Mouse (Mus musculus): ENCODE data around the gene Gldn. TPM values are rescaled to one million over a fixed set of nuclear protein-coding genes. Genes with fewer than 3 reads are reported as not detected.
A peak's percentile ranks its signal among the peaks of the same experiment; 100 is the strongest.

Gene Gldn
- polyA plus RNA-seq (2012; rRNA removed) (0.45 and 0.49 TPM in 2 replicates), polyA plus RNA-seq (2014; fragmentation: Nextera tagmentation; extraction: Ambion mirVana) (0.72 and 0.79 TPM in 2 replicates)

DNA sequence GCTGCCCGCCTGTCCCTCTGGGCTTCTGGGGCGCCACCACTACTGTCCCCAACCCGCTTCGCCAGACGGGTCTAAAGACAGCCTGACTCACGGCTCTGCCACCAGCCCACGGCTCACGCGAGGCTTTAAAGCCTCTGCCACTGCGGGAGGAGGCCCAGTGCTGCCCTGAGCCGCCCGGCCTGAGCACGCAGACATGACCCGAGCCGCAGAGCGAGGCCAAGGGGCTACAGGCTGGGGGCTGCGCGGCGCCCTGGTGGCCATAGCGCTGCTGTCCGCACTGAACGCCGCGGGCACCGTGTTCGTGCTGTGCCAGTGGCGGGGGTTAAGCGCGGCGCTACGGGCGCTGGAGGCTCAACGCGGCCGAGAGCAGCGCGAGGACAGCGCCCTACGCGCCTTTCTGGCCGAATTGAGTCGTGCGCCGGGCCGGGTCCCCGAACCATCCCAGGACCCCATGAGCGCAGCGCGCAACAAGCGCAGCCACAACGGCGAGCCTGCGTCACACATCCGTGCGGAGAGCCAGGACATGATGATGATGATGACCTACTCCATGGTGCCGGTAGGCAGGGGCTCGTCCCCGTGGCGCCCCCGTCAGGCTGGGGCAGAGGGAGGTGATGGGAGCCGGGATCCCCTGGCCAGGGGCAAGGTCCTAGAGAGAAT, at the start of gene Gldn:
Gldn (plus strand) TSS at position 156 of the 657 bp plus-strand sequence.
- H3K27ac ChIP-seq (replicated peaks; ENCODE audit: low read depth, low read length), result no peak within 1 kb of the TSS
- H3K9me3 ChIP-seq (ENCODE audit: control insufficient read depth, low read length), result no peaks in the 10 kb centered on the region
- DNase-seq (ENCODE audit: low spot score) (no peak), ATAC-seq (ENCODE audit: low FRiP score, low read depth) (no peak)
- H3K4me3 ChIP-seq (replicated peaks; ENCODE audit: low read length), result peak within 1 kb of the TSS; percentile 35
- peak within 1 kb of the TSS; percentile 83 for H3K4me2 ChIP-seq (replicated peaks; ENCODE audit: low read depth, low read length, severe bottlenecking)
- peak within 1 kb of the TSS; percentile 40 for H3K9ac ChIP-seq (ENCODE audit: low read depth, low read length, severe bottlenecking)
- no peaks in the 10 kb centered on the region for H3K4me1 ChIP-seq (ENCODE audit: control insufficient read depth, insufficient read depth, low read length)
- no peaks in the 10 kb centered on the region for H3K36me3 ChIP-seq (ENCODE audit: control insufficient read depth, insufficient read depth, low read length)
- 2% methylated on average over 43 of the region's 61 CpGs for WGBS
- TF ChIP-seq POLR2A (IDR thresholded peaks at IDR 0.05; ENCODE audit: borderline replicate concordance, extremely low read depth, insufficient read depth, insufficient read length), result no peak
- H3K27me3 ChIP-seq (ENCODE audit: control insufficient read depth, insufficient read depth, low read length), result peaks cover 16% of the 10 kb centered on the region

GRCm38 (mm10) chr9:54244869-54245665, 41.2 kb upstream of the Gldn start:
- TF ChIP-seq POLR2A (IDR thresholded peaks at IDR 0.05; ENCODE audit: borderline replicate concordance, extremely low read depth, insufficient read depth, insufficient read length), result no peak
- Histone ChIP-seq H3K4me3 (replicated peaks; ENCODE audit: low read length) (no peak overlapping the region), H3K4me1 (ENCODE audit: control insufficient read depth, insufficient read depth, low read length) (no peaks in the 10 kb centered on the region), H3K36me3 (ENCODE audit: control insufficient read depth, insufficient read depth, low read length) (no peaks in the 10 kb centered on the region), H3K27ac (replicated peaks; ENCODE audit: low read depth, low read length) (no peak overlapping the region), H3K4me2 (replicated peaks; ENCODE audit: low read depth, low read length, severe bottlenecking) (no peak overlapping the region), H3K27me3 (ENCODE audit: control insufficient read depth, insufficient read depth, low read length) (no peaks in the 10 kb centered on the region), H3K9me3 (ENCODE audit: control insufficient read depth, low read length) (no peaks in the 10 kb centered on the region), H3K9ac (ENCODE audit: low read depth, low read length, severe bottlenecking) (no peak overlapping the region)
- ATAC-seq (ENCODE audit: low FRiP score, low read depth) (no peak), DNase-seq (ENCODE audit: low spot score) (no peak)
- WGBS, result 70% methylated on average over 3 of the region's 3 CpGs

DNA sequence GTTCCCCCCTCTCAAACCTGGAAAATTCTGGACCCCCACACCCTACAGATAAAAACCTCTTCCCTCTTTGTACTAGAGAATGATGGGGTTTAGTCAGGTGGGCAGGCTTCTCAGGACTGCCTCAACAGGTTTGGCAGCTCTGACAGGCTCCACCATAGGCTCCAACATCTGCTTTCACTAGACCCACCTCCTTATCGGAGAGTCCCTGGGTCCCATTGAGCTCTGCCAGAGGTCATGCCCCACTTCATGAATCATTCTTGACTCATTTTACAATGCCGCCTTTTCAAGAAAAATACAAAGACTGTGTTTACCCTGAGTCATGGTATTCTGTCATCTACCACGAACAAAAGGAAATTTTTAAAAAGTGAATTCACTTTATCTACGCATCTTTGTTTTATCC, 21.5 kb upstream of the Gldn start:
- Histone ChIP-seq H3K9ac (ENCODE audit: low read depth, low read length, severe bottlenecking) (no peak overlapping the region), H3K4me3 (replicated peaks; ENCODE audit: low read length) (no peak overlapping the region), H3K4me1 (ENCODE audit: control insufficient read depth, insufficient read depth, low read length) (no peaks in the 10 kb centered on the region), H3K9me3 (ENCODE audit: control insufficient read depth, low read length) (no peaks in the 10 kb centered on the region), H3K27ac (replicated peaks; ENCODE audit: low read depth, low read length) (no peak overlapping the region), H3K27me3 (ENCODE audit: control insufficient read depth, insufficient read depth, low read length) (no peaks in the 10 kb centered on the region), H3K4me2 (replicated peaks; ENCODE audit: low read depth, low read length, severe bottlenecking) (no peak overlapping the region), H3K36me3 (ENCODE audit: control insufficient read depth, insufficient read depth, low read length) (no peaks in the 10 kb centered on the region)
- TF ChIP-seq POLR2A (IDR thresholded peaks at IDR 0.05; ENCODE audit: borderline replicate concordance, extremely low read depth, insufficient read depth, insufficient read length), result no peak
- ATAC-seq (ENCODE audit: low FRiP score, low read depth) (no peak), DNase-seq (ENCODE audit: low spot score) (no peak)
- WGBS, result 61% methylated on average over 4 of the region's 4 CpGs

DNA sequence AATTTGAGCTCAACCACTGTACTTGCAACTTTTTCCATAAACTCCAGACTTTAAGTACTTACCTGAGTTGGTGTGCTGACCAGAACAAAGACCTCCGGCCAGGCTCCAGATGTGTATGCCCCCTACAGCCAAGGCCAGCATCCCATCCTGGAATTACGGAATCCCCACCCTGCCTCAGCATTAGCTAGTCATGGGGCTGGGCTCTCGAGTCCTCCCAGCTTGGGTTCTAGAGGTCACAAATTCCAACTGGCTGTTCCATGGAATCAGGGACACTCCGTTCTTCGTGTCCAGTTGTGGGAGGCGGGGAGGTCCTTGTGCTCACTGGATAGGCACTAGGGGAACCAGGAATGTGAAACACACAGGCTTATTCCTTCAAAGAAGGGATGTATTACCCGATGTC, 18.3 kb upstream of the Gldn start, which contains the start of gene Cyp19a1:
Cyp19a1 (minus strand) TSS at position 101 of the 400 bp plus-strand sequence.
- no peaks in the 10 kb centered on the region for H3K9me3 ChIP-seq (ENCODE audit: control insufficient read depth, low read length)
- no peaks in the 10 kb centered on the region for H3K4me1 ChIP-seq (ENCODE audit: control insufficient read depth, insufficient read depth, low read length)
- DNase-seq (ENCODE audit: low spot score) (no peak), ATAC-seq (ENCODE audit: low FRiP score, low read depth) (no peak)
- TF ChIP-seq POLR2A (IDR thresholded peaks at IDR 0.05; ENCODE audit: borderline replicate concordance, extremely low read depth, insufficient read depth, insufficient read length), result no peak
- no peaks in the 10 kb centered on the region for H3K27me3 ChIP-seq (ENCODE audit: control insufficient read depth, insufficient read depth, low read length)
- H3K4me2 ChIP-seq (replicated peaks; ENCODE audit: low read depth, low read length, severe bottlenecking), result no peak within 1 kb of the TSS
- no peak within 1 kb of the TSS for H3K9ac ChIP-seq (ENCODE audit: low read depth, low read length, severe bottlenecking)
- no peak within 1 kb of the TSS for H3K27ac ChIP-seq (replicated peaks; ENCODE audit: low read depth, low read length)
- no peaks in the 10 kb centered on the region for H3K36me3 ChIP-seq (ENCODE audit: control insufficient read depth, insufficient read depth, low read length)
- 86% methylated on average over 7 of the region's 7 CpGs for WGBS
- H3K4me3 ChIP-seq (replicated peaks; ENCODE audit: low read length), result no peak within 1 kb of the TSS

DNA sequence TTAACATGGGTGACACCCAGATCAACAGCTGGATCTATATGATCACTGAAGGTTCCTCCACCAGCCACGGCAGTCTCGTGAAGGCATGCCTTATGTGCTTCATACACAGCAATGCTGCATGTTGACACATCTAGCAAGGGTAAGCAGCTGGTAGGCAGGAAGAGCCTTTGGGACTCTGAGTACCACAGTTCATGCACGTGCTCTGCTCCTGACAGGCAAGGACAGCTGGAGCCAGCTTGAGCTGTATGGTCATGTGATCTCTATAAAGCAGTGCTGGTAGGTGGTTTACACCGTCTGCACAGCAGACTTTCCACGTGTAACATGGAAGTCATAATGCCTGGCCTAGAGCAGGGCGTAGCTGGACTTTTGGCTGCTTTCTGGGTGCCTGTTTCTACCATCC, 16.3 kb upstream of the Gldn start:
- ATAC-seq (ENCODE audit: low FRiP score, low read depth) (no peak), DNase-seq (ENCODE audit: low spot score) (no peak)
- no peak for TF ChIP-seq POLR2A (IDR thresholded peaks at IDR 0.05; ENCODE audit: borderline replicate concordance, extremely low read depth, insufficient read depth, insufficient read length)
- WGBS, result 61% methylated on average over 6 of the region's 6 CpGs
- Histone ChIP-seq H3K4me2 (replicated peaks; ENCODE audit: low read depth, low read length, severe bottlenecking) (no peak overlapping the region), H3K4me1 (ENCODE audit: control insufficient read depth, insufficient read depth, low read length) (no peaks in the 10 kb centered on the region), H3K36me3 (ENCODE audit: control insufficient read depth, insufficient read depth, low read length) (no peaks in the 10 kb centered on the region), H3K9me3 (ENCODE audit: control insufficient read depth, low read length) (no peaks in the 10 kb centered on the region), H3K27me3 (ENCODE audit: control insufficient read depth, insufficient read depth, low read length) (no peaks in the 10 kb centered on the region), H3K4me3 (replicated peaks; ENCODE audit: low read length) (no peak overlapping the region), H3K9ac (ENCODE audit: low read depth, low read length, severe bottlenecking) (no peak overlapping the region), H3K27ac (replicated peaks; ENCODE audit: low read depth, low read length) (no peak overlapping the region)
